ENCODE assay signal across 7 mouse cellular contexts in genomic region chr15:93336925-93337761, GRCm38 (mm10). TPM values are rescaled to one million over a fixed set of nuclear protein-coding genes. Genes with fewer than 3 reads are reported as not detected.
A peak's percentile ranks its signal among the peaks of the same experiment; 100 is the strongest.
DNase-seq lines count a peak whose midpoint lies in the region; ATAC-seq lines count a peak whose summit lies in the region.

TSS of gene Yaf2 (minus strand) at chr15:93336935.

- ATAC-seq in granulocyte monocyte progenitor cell, adult 5-6 weeks (replicated peaks; ENCODE audit: poor library complexity, severe bottlenecking), result peak; percentile 54
- ATAC-seq in midbrain, embryonic 13.5 days, result peak; percentile 95

- peaks cover 15% of the 10 kb centered on the region for H3K36me3 ChIP-seq in embryonic facial prominence, embryonic 10.5 days (replicated peaks)
- peaks cover 15% of the 10 kb centered on the region for H3K36me3 ChIP-seq in limb, embryonic 10.5 days
- peaks cover 7% of the 10 kb centered on the region for H3K36me3 ChIP-seq in midbrain, embryonic 13.5 days

- WGBS in embryonic facial prominence, embryonic 10.5 days, result under 1% methylated on average over 73 of the region's 73 CpGs
- WGBS in limb, embryonic 10.5 days, result under 1% methylated on average over 73 of the region's 73 CpGs
- under 1% methylated on average over 62 of the region's 73 CpGs for WGBS in midbrain, embryonic 13.5 days

- peak within 1 kb of the TSS; percentile 87 for H3K4me3 ChIP-seq in embryonic facial prominence, embryonic 10.5 days
- peak within 1 kb of the TSS; percentile 88 for H3K4me3 ChIP-seq in limb, embryonic 10.5 days
- H3K4me3 ChIP-seq in midbrain, embryonic 13.5 days (replicated peaks), result peak within 1 kb of the TSS; percentile 92

- no peaks in the 10 kb centered on the region for H3K9me3 ChIP-seq in embryonic facial prominence, embryonic 10.5 days
- H3K9me3 ChIP-seq in limb, embryonic 10.5 days (replicated peaks), result no peaks in the 10 kb centered on the region
- no peaks in the 10 kb centered on the region for H3K9me3 ChIP-seq in midbrain, embryonic 13.5 days

- H3K27ac ChIP-seq in embryonic facial prominence, embryonic 10.5 days (replicated peaks), result peak within 1 kb of the TSS; percentile 95
- H3K27ac ChIP-seq in limb, embryonic 10.5 days, result peak within 1 kb of the TSS; percentile 97
- peak within 1 kb of the TSS; percentile 96 for H3K27ac ChIP-seq in midbrain, embryonic 13.5 days

- peak within 1 kb of the TSS; percentile 73 for H3K4me2 ChIP-seq in midbrain, embryonic 13.5 days (replicated peaks)

- peak within 1 kb of the TSS; percentile 95 for H3K9ac ChIP-seq in midbrain, embryonic 13.5 days (replicated peaks)

- DNase-seq in adrenal gland, postnatal 10 days, result peak; percentile 93
- peak; percentile 91 for DNase-seq in embryonic facial prominence, embryonic 10.5 days (ENCODE audit: low spot score)
- DNase-seq in kidney, adult 11 months, result peak; percentile 82
- peak; percentile 91 for DNase-seq in limb, embryonic 10.5 days (ENCODE audit: low spot score)
- peak; percentile 82 for DNase-seq in spleen, adult 12 weeks (ENCODE audit: low spot score)

- H3K4me1 ChIP-seq in embryonic facial prominence, embryonic 10.5 days, result peaks cover 11% of the 10 kb centered on the region; the same call in 1 of the 2 replicates
- H3K4me1 ChIP-seq in limb, embryonic 10.5 days, result peaks cover 14% of the 10 kb centered on the region; the same call in 1 of the 2 replicates
- H3K4me1 ChIP-seq in midbrain, embryonic 13.5 days (replicated peaks), result peaks cover 21% of the 10 kb centered on the region

- H3K27me3 ChIP-seq in embryonic facial prominence, embryonic 10.5 days (replicated peaks; ENCODE audit: low read depth, poor library complexity, severe bottlenecking), result 0 out of 2 replicates have a peak, but pooled peaks cover 3% of the 10 kb centered on the region
- H3K27me3 ChIP-seq in limb, embryonic 10.5 days (ENCODE audit: low read depth, poor library complexity, severe bottlenecking), result no peaks in the 10 kb centered on the region
- no peaks in the 10 kb centered on the region for H3K27me3 ChIP-seq in midbrain, embryonic 13.5 days

RNA-seq across cellular contexts. Expression of gene Yaf2, which starts in this region (rescaled TPM):
- 10 to 100 TPM; 36.8 to 38.4 TPM for total RNA-seq in adrenal gland, postnatal 10 days (2021)
- 104 and 113 TPM in 2 replicates for polyA plus RNA-seq in embryonic facial prominence, embryonic 10.5 days (2016; fragmentation: Nextera tagmentation; extraction: Ambion mirVana)
- total RNA-seq in granulocyte monocyte progenitor cell, adult 5-6 weeks (2014; fragmentation: Nextera tagmentation), result 26.3 and 38.2 TPM in 2 replicates
- 26.6 and 31.5 TPM in 2 replicates for total RNA-seq in granulocyte monocyte progenitor cell, adult 5-6 weeks (2017)
- polyA plus RNA-seq in limb, embryonic 10.5 days (2016; fragmentation: Nextera tagmentation; extraction: Ambion mirVana), result 106 and 128 TPM in 2 replicates
- 91.3 and 97.4 TPM in 2 replicates for polyA plus RNA-seq in midbrain, embryonic 13.5 days (2015; fragmentation: Nextera tagmentation; extraction: Ambion mirVana)

Comparison
In these comparisons a context has a peak if more than half of its experiments do, and no peak if none do; other contexts are left out.
1. Peak in every context shown above with its lines: DNase-seq, ATAC-seq, H3K4me3 ChIP-seq and H3K27ac ChIP-seq.